Comparison of ENCODE assay signal across 8 mouse cellular contexts in genomic region chr2:168114699-168115350, GRCm38 (mm10). TPM values are rescaled to one million over a fixed set of nuclear protein-coding genes. Genes with fewer than 3 reads are reported as not detected.
A peak's percentile ranks its signal among the peaks of the same experiment; 100 is the strongest.
DNase-seq lines count a peak whose midpoint lies in the region; ATAC-seq lines count a peak whose summit lies in the region.

No protein-coding gene starts in this region.

- 0 out of 2 replicates have a peak, but pooled peaks have one; percentile 7 for ATAC-seq in granulocyte monocyte progenitor cell, adult 5-6 weeks (replicated peaks; ENCODE audit: poor library complexity, severe bottlenecking)
- peak; percentile 84 for ATAC-seq in intestine, embryonic 15.5 days
- ATAC-seq in limb, embryonic 12.5 days (ENCODE audit: insufficient number of reproducible peaks, insufficient read depth, low FRiP score, low TSS enrichment, low read depth), result peak; percentile 72
- ATAC-seq in midbrain, embryonic 13.5 days, result peak; percentile 63
- ATAC-seq in stomach, embryonic 16.5 days (ENCODE audit: insufficient read depth, low FRiP score), result peak; percentile 84

- 0 out of 2 replicates have a peak overlapping the region, but pooled peaks have one; percentile 8 for H3K9ac ChIP-seq in intestine, embryonic 15.5 days
- 0 out of 2 replicates have a peak overlapping the region, but pooled peaks have one; percentile 37 for H3K9ac ChIP-seq in limb, embryonic 12.5 days (replicated peaks)
- no peak overlapping the region; the same call in 1 of the 2 replicates for H3K9ac ChIP-seq in midbrain, embryonic 13.5 days (replicated peaks)
- peak overlapping the region; percentile 62 for H3K9ac ChIP-seq in stomach, embryonic 16.5 days (ENCODE audit: low read length)

- 21% methylated on average over 17 of the region's 17 CpGs for WGBS in intestine, embryonic 15.5 days
- WGBS in limb, embryonic 12.5 days, result 13% methylated on average over 16 of the region's 17 CpGs
- WGBS in midbrain, embryonic 13.5 days, result 16% methylated on average over 16 of the region's 17 CpGs
- 19% methylated on average over 17 of the region's 17 CpGs for WGBS in stomach, embryonic 16.5 days

- H3K27ac ChIP-seq in intestine, embryonic 15.5 days, result peak overlapping the region; percentile 34; the same call in 1 of the 2 replicates
- H3K27ac ChIP-seq in limb, embryonic 12.5 days, result peak overlapping the region; percentile 89
- peak overlapping the region; percentile 44; the same call in 1 of the 2 replicates for H3K27ac ChIP-seq in midbrain, embryonic 13.5 days
- H3K27ac ChIP-seq in stomach, embryonic 16.5 days (ENCODE audit: low read length), result peak overlapping the region; percentile 68

- H3K4me1 ChIP-seq in intestine, embryonic 15.5 days (replicated peaks), result peaks cover 25% of the 10 kb centered on the region
- peaks cover 26% of the 10 kb centered on the region for H3K4me1 ChIP-seq in limb, embryonic 12.5 days (replicated peaks)
- peaks cover 21% of the 10 kb centered on the region for H3K4me1 ChIP-seq in midbrain, embryonic 13.5 days (replicated peaks)
- H3K4me1 ChIP-seq in stomach, embryonic 16.5 days (ENCODE audit: control insufficient read depth, insufficient read depth, low read length), result peaks cover 23% of the 10 kb centered on the region

- no peak overlapping the region for H3K4me3 ChIP-seq in intestine, embryonic 15.5 days (replicated peaks)
- no peak overlapping the region for H3K4me3 ChIP-seq in limb, embryonic 12.5 days (replicated peaks)
- no peak overlapping the region for H3K4me3 ChIP-seq in midbrain, embryonic 13.5 days (replicated peaks)
- H3K4me3 ChIP-seq in stomach, embryonic 16.5 days (replicated peaks; ENCODE audit: low read length), result no peak overlapping the region

- DNase-seq in R1 (ENCODE audit: low read depth, low spot score), result peak; percentile 99
- DNase-seq in embryo, embryonic 9.5 days (ENCODE audit: extremely low spot score), result peak; percentile 92
- no peak for DNase-seq in spleen, postnatal 36 days (ENCODE audit: low spot score in 2 of 2)

- no peaks in the 10 kb centered on the region for H3K9me3 ChIP-seq in intestine, embryonic 15.5 days
- no peaks in the 10 kb centered on the region for H3K9me3 ChIP-seq in limb, embryonic 12.5 days
- H3K9me3 ChIP-seq in midbrain, embryonic 13.5 days, result no peaks in the 10 kb centered on the region
- no peaks in the 10 kb centered on the region for H3K9me3 ChIP-seq in stomach, embryonic 16.5 days (replicated peaks; ENCODE audit: control insufficient read depth, low read length)

- no peaks in the 10 kb centered on the region for H3K27me3 ChIP-seq in intestine, embryonic 15.5 days (replicated peaks)
- peaks cover 4% of the 10 kb centered on the region; the same call in 1 of the 2 replicates for H3K27me3 ChIP-seq in limb, embryonic 12.5 days
- peaks cover 12% of the 10 kb centered on the region for H3K27me3 ChIP-seq in midbrain, embryonic 13.5 days
- H3K27me3 ChIP-seq in stomach, embryonic 16.5 days (ENCODE audit: control insufficient read depth, insufficient read depth, low read length), result no peaks in the 10 kb centered on the region

- H3K36me3 ChIP-seq in intestine, embryonic 15.5 days, result no peaks in the 10 kb centered on the region
- no peaks in the 10 kb centered on the region for H3K36me3 ChIP-seq in limb, embryonic 12.5 days
- H3K36me3 ChIP-seq in midbrain, embryonic 13.5 days, result no peaks in the 10 kb centered on the region
- no peaks in the 10 kb centered on the region for H3K36me3 ChIP-seq in stomach, embryonic 16.5 days (ENCODE audit: control insufficient read depth, insufficient read depth, low read length)

- H3K4me2 ChIP-seq in intestine, embryonic 15.5 days (replicated peaks), result no peak overlapping the region; the same call in 1 of the 2 replicates
- 0 out of 2 replicates have a peak overlapping the region, but pooled peaks have one; percentile 15 for H3K4me2 ChIP-seq in limb, embryonic 12.5 days
- H3K4me2 ChIP-seq in midbrain, embryonic 13.5 days (replicated peaks), result no peak overlapping the region
- H3K4me2 ChIP-seq in stomach, embryonic 16.5 days (ENCODE audit: low read depth, low read length), result peak overlapping the region; percentile 17; the same call in 1 of the 2 replicates

RNA-seq across cellular contexts. Expression of gene Pard6b, which starts 34.0 kb away (rescaled TPM):
- 0.58 TPM in 1 of 2 replicates, not detected in the other for total RNA-seq in granulocyte monocyte progenitor cell, adult 5-6 weeks (2014; fragmentation: Nextera tagmentation)
- total RNA-seq in granulocyte monocyte progenitor cell, adult 5-6 weeks (2017), result 0.04 and 0.21 TPM in 2 replicates
- 16.9 and 17.4 TPM in 2 replicates for polyA plus RNA-seq in intestine, embryonic 15.5 days (2015; fragmentation: Nextera tagmentation; extraction: Ambion mirVana)
- polyA plus RNA-seq in limb, embryonic 12.5 days (2016; fragmentation: Nextera tagmentation; extraction: Ambion mirVana), result 5.4 and 6.4 TPM in 2 replicates
- polyA plus RNA-seq in midbrain, embryonic 13.5 days (2015; fragmentation: Nextera tagmentation; extraction: Ambion mirVana), result 7.0 and 7.9 TPM in 2 replicates
- polyA plus RNA-seq in stomach, embryonic 16.5 days (2015; fragmentation: Nextera tagmentation; extraction: Ambion mirVana), result 8.3 TPM in 2 replicates

Comparison
In these comparisons a context has a peak if more than half of its experiments do, and no peak if none do; other contexts are left out.
1. DNase-seq: peak in R1 (single experiment) and embryo, embryonic 9.5 days (single experiment); none in spleen, postnatal 36 days (0 of 2).
2. ATAC-seq: peak in every context shown above with its lines; median percentile 84 in intestine, embryonic 15.5 days; 84 in stomach, embryonic 16.5 days; 72 in limb, embryonic 12.5 days; 63 in midbrain, embryonic 13.5 days; 7 in granulocyte monocyte progenitor cell, adult 5-6 weeks.
3. H3K27ac ChIP-seq: peak in every context shown above with its lines; median percentile 89 in limb, embryonic 12.5 days; 68 in stomach, embryonic 16.5 days; 44 in midbrain, embryonic 13.5 days; 34 in intestine, embryonic 15.5 days.
4. H3K4me2 ChIP-seq: peak in limb, embryonic 12.5 days (single experiment) and stomach, embryonic 16.5 days (single experiment); none in intestine, embryonic 15.5 days (single experiment) and midbrain, embryonic 13.5 days (single experiment).